Mouse (Mus musculus): ENCODE measurements at regions not wholly inside any gene's neighbourhood (a gene's known extent, or its start where the extent isn't known, plus 50 kb on each side); places are given as distances from the start of the nearest gene placed in this dataset.

GRCm38 (mm10) chr11:111743356-111743755 lies 677.4 kb downstream of the Kcnj2 start:
- TF ChIP-seq CTCF (IDR thresholded peaks at IDR 0.05; ENCODE audit: insufficient read depth, low read depth, low read length) (no peak), POLR2A (IDR thresholded peaks at IDR 0.05; ENCODE audit: insufficient read depth, low read depth, low read length) (no peak)
